Comparison of ENCODE assay signal across 8 mouse cellular contexts in genomic region chr16:56075222-56076111, GRCm38 (mm10). TPM values are rescaled to one million over a fixed set of nuclear protein-coding genes. Genes with fewer than 3 reads are reported as not detected.
DNase-seq lines count a peak whose midpoint lies in the region; ATAC-seq and TF ChIP-seq lines count a peak whose summit lies in the region.

No protein-coding gene starts in this region.

- no peaks in the 10 kb centered on the region for H3K9me3 ChIP-seq in forebrain, postnatal 0 days (ENCODE audit: low read length)

- TF ChIP-seq POLR2A in cerebellum, adult 2 months (IDR thresholded peaks at IDR 0.05; ENCODE audit: borderline replicate concordance, insufficient read depth, low read length), result peak; percentile 57; the same call in 1 of the 2 replicates
- TF ChIP-seq POLR2A in lung, adult 2 months (IDR thresholded peaks at IDR 0.05; ENCODE audit: borderline replicate concordance, extremely low read depth, low read depth, low read length), result peak; percentile 64; the same call in 1 of the 2 replicates

- H3K4me3 ChIP-seq in cerebellum, adult 2 months (replicated peaks; ENCODE audit: insufficient read depth, low read depth, low read length), result peak overlapping the region; percentile 92
- peak overlapping the region; percentile 87 for H3K4me3 ChIP-seq in forebrain, postnatal 0 days (ENCODE audit: low read depth, low read length)
- H3K4me3 ChIP-seq in layer of hippocampus, adult 2 months, result peak overlapping the region; percentile 94
- H3K4me3 ChIP-seq in lung, adult 2 months (replicated peaks; ENCODE audit: extremely low read depth, low read depth, low read length), result peak overlapping the region; percentile 83

- peak; percentile 66 for DNase-seq in MEL-GATA-1-ER (ENCODE audit: extremely low read depth, low read depth)
- DNase-seq in cerebellum, adult 2 months, result peak; percentile 84 to 88
- peak; percentile 95 for DNase-seq in forebrain, postnatal 0 days
- peak; percentile 86 for DNase-seq in heart, postnatal 4 days
- DNase-seq in layer of hippocampus, adult 2 months (ENCODE audit: low spot score in 2 of 2), result peak; percentile 76 to 84
- peak; percentile 82 for DNase-seq in lung, adult 2 months
- DNase-seq in testis, postnatal 14 days (ENCODE audit: low spot score), result peak; percentile 87

- H3K4me1 ChIP-seq in cerebellum, adult 2 months (ENCODE audit: control insufficient read depth, insufficient read depth, low read length), result peaks cover 6% of the 10 kb centered on the region; the same call in 1 of the 2 replicates
- no peaks in the 10 kb centered on the region for H3K4me1 ChIP-seq in forebrain, postnatal 0 days (ENCODE audit: insufficient read depth)
- peaks cover 3% of the 10 kb centered on the region for H3K4me1 ChIP-seq in lung, adult 2 months (ENCODE audit: control insufficient read depth, insufficient read depth, low read length)

- TF ChIP-seq CTCF in cerebellum, adult 2 months (IDR thresholded peaks at IDR 0.05; ENCODE audit: borderline replicate concordance, insufficient read depth, low read depth, low read length), result no peak
- no peak for TF ChIP-seq CTCF in forebrain, postnatal 0 days (IDR thresholded peaks at IDR 0.05; ENCODE audit: low read depth)
- no peak for TF ChIP-seq CTCF in layer of hippocampus, adult 2 months (conservative IDR thresholded peaks at IDR 0.05)
- TF ChIP-seq CTCF in lung, adult 2 months (IDR thresholded peaks at IDR 0.05; ENCODE audit: insufficient read depth, low read length), result no peak

- no peaks in the 10 kb centered on the region for H3K27me3 ChIP-seq in cerebellum, adult 2 months (ENCODE audit: control insufficient read depth, insufficient read depth, low read length)
- no peaks in the 10 kb centered on the region for H3K27me3 ChIP-seq in forebrain, postnatal 0 days (ENCODE audit: insufficient read depth, low read length)

- H3K9ac ChIP-seq in forebrain, postnatal 0 days, result peak overlapping the region; percentile 78

- no peaks in the 10 kb centered on the region for H3K36me3 ChIP-seq in forebrain, postnatal 0 days (ENCODE audit: insufficient read depth)

- H3K27ac ChIP-seq in cerebellum, adult 2 months (ENCODE audit: insufficient read depth, low read length), result peak overlapping the region; percentile 99
- H3K27ac ChIP-seq in forebrain, postnatal 0 days (ENCODE audit: low read depth, low read length), result peak overlapping the region; percentile 96
- H3K27ac ChIP-seq in layer of hippocampus, adult 2 months, result peak overlapping the region; percentile 98

- under 1% methylated on average over 48 of the region's 66 CpGs for WGBS in cerebellum, adult 2 months
- under 1% methylated on average over 49 of the region's 66 CpGs for WGBS in forebrain, postnatal 0 days
- under 1% methylated on average over 52 of the region's 66 CpGs for WGBS in lung, adult 2 months

- H3K4me2 ChIP-seq in forebrain, postnatal 0 days (ENCODE audit: low read depth), result peak overlapping the region; percentile 51

- peak; percentile 94 for ATAC-seq in forebrain, postnatal 0 days
- peak; percentile 82 for ATAC-seq in neutrophil, adult 5-6 weeks (ENCODE audit: extremely low read depth, insufficient number of reproducible peaks, low FRiP score, poor library complexity, severe bottlenecking)

RNA-seq across cellular contexts. Expression of gene Senp7, which starts 27.3 kb away (rescaled TPM):
- polyA plus RNA-seq in cerebellum, adult 2 months (2012; rRNA removed), result 25.4 and 26.7 TPM in 2 replicates
- total RNA-seq in forebrain, postnatal 0 days (2014; rRNA removed), result 28.9 and 35.0 TPM in 2 replicates
- polyA plus RNA-seq in forebrain, postnatal 0 days (2015; fragmentation: Nextera tagmentation; extraction: Ambion mirVana), result 26.2 and 32.8 TPM in 2 replicates
- total RNA-seq in heart, postnatal 4 days (2021), result 10 to 100 TPM; 17.4 to 21.1 TPM
- total RNA-seq in layer of hippocampus, adult 2 months (2021), result 10 to 100 TPM; 42.3 to 53.5 TPM
- 2.2 and 4.5 TPM in 2 replicates for polyA plus RNA-seq in lung, adult 2 months (2012; rRNA removed)
- 107 and 127 TPM in 2 replicates for total RNA-seq in neutrophil, adult 5-6 weeks (2017)

RNA-seq across cellular contexts. Expression of gene Trmt10c, which starts 37.8 kb away (rescaled TPM):
- polyA plus RNA-seq in cerebellum, adult 2 months (2012; rRNA removed), result 7.3 and 7.5 TPM in 2 replicates
- 16.1 and 20.5 TPM in 2 replicates for total RNA-seq in forebrain, postnatal 0 days (2014; rRNA removed)
- polyA plus RNA-seq in forebrain, postnatal 0 days (2015; fragmentation: Nextera tagmentation; extraction: Ambion mirVana), result 16.8 and 19.3 TPM in 2 replicates
- total RNA-seq in heart, postnatal 4 days (2021), result 10 to 100 TPM; 12.5 to 13.5 TPM
- 1 to 10 TPM; 9.3 to 10.0 TPM for total RNA-seq in layer of hippocampus, adult 2 months (2021)
- 2.1 TPM in 2 replicates for polyA plus RNA-seq in lung, adult 2 months (2012; rRNA removed)
- 25.3 and 25.5 TPM in 2 replicates for total RNA-seq in neutrophil, adult 5-6 weeks (2017)

RNA-seq across cellular contexts. Expression of gene Pcnp, which starts 45.9 kb away (rescaled TPM):
- 122 and 134 TPM in 2 replicates for polyA plus RNA-seq in cerebellum, adult 2 months (2012; rRNA removed)
- 92.8 and 106 TPM in 2 replicates for total RNA-seq in forebrain, postnatal 0 days (2014; rRNA removed)
- 231 and 236 TPM in 2 replicates for polyA plus RNA-seq in forebrain, postnatal 0 days (2015; fragmentation: Nextera tagmentation; extraction: Ambion mirVana)
- 10 to 100 TPM; 73.1 to 74.5 TPM for total RNA-seq in heart, postnatal 4 days (2021)
- 100 to 1,000 TPM; 145 to 161 TPM for total RNA-seq in layer of hippocampus, adult 2 months (2021)
- 12.2 and 25.4 TPM in 2 replicates for polyA plus RNA-seq in lung, adult 2 months (2012; rRNA removed)
- total RNA-seq in neutrophil, adult 5-6 weeks (2017), result 87.3 and 91.0 TPM in 2 replicates

Comparison
In these comparisons a context has a peak if more than half of its experiments do, and no peak if none do; other contexts are left out.
1. Peak in every context shown above with its lines: DNase-seq, ATAC-seq, H3K4me3 ChIP-seq and H3K27ac ChIP-seq.